Mouse (Mus musculus): ENCODE measurements around the gene Slc38a5.

Slc38a5 gene

DNA sequence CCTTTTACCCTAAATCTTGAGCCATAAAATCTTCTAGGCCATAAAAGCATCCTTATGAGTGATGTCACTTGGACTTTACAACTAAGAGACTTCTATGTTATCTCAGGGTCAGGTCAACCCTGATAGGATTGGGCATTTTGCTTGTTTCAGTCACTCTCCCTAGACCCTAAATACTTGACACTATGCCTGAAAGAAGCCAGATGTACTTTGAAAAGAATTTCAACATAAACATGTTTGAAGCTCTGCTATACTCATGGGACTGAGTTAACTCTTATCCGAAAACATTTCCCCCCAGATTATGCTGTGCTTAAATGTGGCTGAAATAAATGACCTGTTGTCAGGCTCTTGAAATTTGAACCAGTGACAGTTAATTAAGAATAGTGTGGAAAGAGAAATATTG is 38.4 kb downstream of the Slc38a5 start:
- DNase-seq (ENCODE audit: extremely low read depth, insufficient read length, low spot score): no peak

DNA sequence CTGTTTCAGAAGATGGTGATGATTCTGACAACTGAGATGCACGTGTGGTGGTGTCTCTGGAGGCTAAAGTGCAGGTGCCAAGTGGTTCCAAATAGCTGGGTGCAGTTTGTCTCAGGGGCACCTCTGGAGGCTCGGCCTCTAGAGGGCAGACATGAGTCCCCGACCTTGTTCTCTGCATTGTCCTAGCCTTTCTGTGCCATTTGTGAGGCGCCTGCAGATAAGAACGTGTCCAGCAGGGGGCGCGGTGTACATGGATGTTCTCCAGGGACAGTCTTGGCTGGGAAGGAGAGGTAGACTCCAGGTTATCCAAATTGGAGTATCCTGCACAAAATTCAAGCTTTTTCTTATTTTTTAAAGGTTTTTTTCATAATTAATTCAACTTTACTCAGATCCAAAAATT is 44.0 kb downstream of the Slc38a5 start:
- peak; percentile 9 for DNase-seq (ENCODE audit: extremely low read depth, insufficient read length, low spot score)

DNA sequence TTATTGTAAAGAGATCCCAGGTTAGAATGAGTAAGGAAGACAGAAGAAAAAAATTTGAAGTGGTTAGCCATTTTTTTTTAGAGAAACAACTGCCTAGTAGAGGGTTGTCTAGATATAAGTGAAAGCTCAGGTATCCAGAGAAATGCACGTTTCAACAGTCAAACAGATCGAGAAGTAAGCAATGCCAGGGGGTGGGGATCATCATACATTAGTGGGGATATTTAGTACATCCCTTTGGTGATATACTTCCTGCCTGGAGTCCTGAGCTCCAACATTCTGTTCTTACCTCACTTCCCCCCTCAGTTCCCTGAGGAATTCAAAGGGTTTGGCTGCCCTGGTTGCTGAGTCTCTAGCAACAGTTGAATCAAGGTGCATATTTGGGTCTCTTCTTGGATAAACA is 56.2 kb downstream of the Slc38a5 start, which contains the start of gene Ssxb10:
Ssxb10 (plus strand) TSS at position 301 of the 400 bp plus-strand sequence.
- DNase-seq (ENCODE audit: extremely low read depth, insufficient read length, low spot score): no peak
